Mouse (Mus musculus) ES-E14 (cell line): ENCODE measurements around the gene Nod1. TPM values are rescaled to one million over a fixed set of nuclear protein-coding genes. Genes with fewer than 3 reads are reported as not detected.

Experiments
- DNase-seq: peaks from one replicate; pipeline ENCODE4 v3.0.0-alpha.2; 2013; ENCODE audit warnings: low read depth, low spot score
- H3K27ac ChIP-seq: 2 replicates; pipeline ENCODE4 v1.5.1; 2012; ENCODE audit warnings: low read depth, mild to moderate bottlenecking, low read length, moderate library complexity, mixed read lengths; ENCODE audit not compliant: poor library complexity, insufficient read depth, severe bottlenecking
- H3K36me3 ChIP-seq: 2 replicates; pipeline ENCODE4 v1.6.1; 2012; ENCODE audit warnings: mild to moderate bottlenecking, low read length, moderate library complexity, mixed read lengths; ENCODE audit not compliant: control insufficient read depth, poor library complexity, insufficient read depth, severe bottlenecking
- H3K4me1 ChIP-seq, 2 experiments: fragments of 150-350 bp in 1 of 2; sonication (generic) in 1 of 2; 2 replicates each; pipeline ENCODE4 v1.6.1; 2012; ENCODE audit warnings: low read length in 2 of 2, mild to moderate bottlenecking in 1 of 2, mixed read lengths in 1 of 2; ENCODE audit not compliant: control insufficient read depth in 2 of 2, insufficient read depth in 2 of 2, poor library complexity in 1 of 2
- H3K4me3 ChIP-seq, 2 experiments: fragments of 150-350 bp in 1 of 2; sonication (generic) in 1 of 2; 2 replicates each; pipeline ENCODE4 v1.5.1; 2012; ENCODE audit warnings: low read length in 2 of 2, low read depth in 1 of 2, mild to moderate bottlenecking in 1 of 2, mixed read lengths in 1 of 2; ENCODE audit not compliant: insufficient read depth in 1 of 2, poor library complexity in 1 of 2, severe bottlenecking in 1 of 2
- H3K9ac ChIP-seq: 2 replicates; pipeline ENCODE4 v1.6.1; 2012; ENCODE audit warnings: low read depth, mild to moderate bottlenecking, low read length, mixed read lengths; ENCODE audit not compliant: poor library complexity, insufficient read depth, severe bottlenecking
- H3K9me3 ChIP-seq: fragments of 150-350 bp; sonication (generic); 2 replicates; pipeline ENCODE4 v1.6.1; 2012; ENCODE audit warnings: low read depth, mild to moderate bottlenecking, low read length; ENCODE audit not compliant: control insufficient read depth, insufficient read depth
- CHD2 ChIP-seq: IDR thresholded peaks from 2 replicates; pipeline ENCODE4 v1.6.1; 2014; ENCODE audit warnings: mild to moderate bottlenecking, low read depth, low read length, inconsistent platforms
- HCFC1 ChIP-seq: IDR thresholded peaks from 2 replicates; pipeline ENCODE4 v1.6.1; 2012; ENCODE audit warnings: low read length, inconsistent platforms, borderline replicate concordance; ENCODE audit not compliant: insufficient read depth
- MAFK ChIP-seq: IDR thresholded peaks from 2 replicates; pipeline ENCODE4 v1.6.1; 2014; ENCODE audit warnings: mild to moderate bottlenecking, low read depth, low read length, inconsistent platforms; ENCODE audit not compliant: insufficient read depth
- ZC3H11A ChIP-seq: IDR thresholded peaks from 2 replicates; pipeline ENCODE4 v1.6.1; 2012; ENCODE audit warnings: low read depth, mild to moderate bottlenecking, inconsistent platforms, low read length, borderline replicate concordance
- ZNF384 ChIP-seq: IDR thresholded peaks from 2 replicates; pipeline ENCODE4 v1.6.1; 2012; ENCODE audit warnings: low read depth, low read length, inconsistent platforms
- in situ Hi-C, 2 experiments: fragments of 600-800 bp; cut with MboI; formaldehyde crosslinking; loops; one replicate each; pipeline ENCODE4 v1.15.1; 2025; ENCODE audit warnings: low sequenced_read_pairs in 2 of 2, inconsistent platforms in 1 of 2; ENCODE audit not compliant: unreplicated experiment in 2 of 2
- total RNA-seq: library from RNA; depleted of rRNA; stranded (reverse); fragments of 300-350 nt; gene quantifications from 2 replicates; pipeline ENCODE4 v1.2.3, GENCODE M21; 2012

Nod1 gene
- total RNA-seq, 1 experiment = 1.3 TPM

DNA sequence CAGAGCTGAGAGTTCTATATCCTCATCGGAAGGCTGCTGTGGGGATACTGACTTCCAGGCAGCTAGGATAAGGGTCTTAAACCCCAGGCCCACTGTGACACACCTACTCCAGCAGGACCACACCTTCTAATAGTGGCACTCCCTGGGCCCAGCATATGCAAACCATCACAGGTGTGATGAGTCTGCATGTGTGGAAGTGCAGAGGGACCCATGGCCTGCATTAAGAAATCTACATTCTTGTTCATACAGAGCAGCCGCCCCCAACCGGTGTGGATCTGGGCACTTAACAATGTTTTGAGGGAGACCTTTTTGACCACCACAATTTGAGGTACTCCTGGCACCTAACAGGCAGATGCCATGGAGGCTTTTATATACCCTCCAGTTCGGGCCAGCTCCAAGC lies 40.8 kb downstream of the Nod1 start:
- Histone ChIP-seq H3K4me1 (no peaks in the 10 kb centered on the region), H3K4me3 (no peak overlapping the region), H3K36me3 (no peaks in the 10 kb centered on the region), H3K9ac (no peak overlapping the region), H3K27ac (no peak overlapping the region), H3K9me3 (no peaks in the 10 kb centered on the region)
- no peak for DNase-seq
- TF ChIP-seq HCFC1 (no peak), CHD2 (no peak), ZC3H11A (no peak), MAFK (no peak), ZNF384 (no peak)
- in situ Hi-C loops = no loop called here

DNA sequence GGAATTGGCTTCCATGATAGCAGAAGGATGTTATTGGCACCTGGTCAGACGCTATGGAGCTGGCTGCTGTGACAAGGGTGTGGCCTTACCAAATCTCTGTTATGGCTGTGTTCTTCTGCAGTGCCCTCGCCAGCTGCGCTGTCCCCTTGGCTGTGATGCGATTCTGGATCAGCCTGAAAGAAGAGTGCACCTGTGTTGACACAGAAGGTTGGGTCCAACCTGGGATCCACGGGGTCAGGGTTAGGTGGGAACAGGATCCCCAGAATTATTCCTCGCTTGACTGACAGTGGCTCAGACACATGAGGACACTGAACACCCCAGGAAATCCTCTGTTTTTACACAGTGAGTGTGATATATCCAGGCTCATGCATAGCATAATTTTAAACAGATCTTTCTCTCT lies 44.5 kb downstream of the Nod1 start:
- no peaks in the 10 kb centered on the region for H3K4me1 ChIP-seq
- no peak for DNase-seq
- H3K27ac ChIP-seq = no peak overlapping the region
- H3K4me3 ChIP-seq = no peak overlapping the region
- TF ChIP-seq HCFC1 (no peak), CHD2 (no peak), ZC3H11A (no peak), ZNF384 (no peak), MAFK (no peak)
- in situ Hi-C loops = no loop called here
- H3K9ac ChIP-seq = no peak overlapping the region
- H3K36me3 ChIP-seq = no peaks in the 10 kb centered on the region
- no peaks in the 10 kb centered on the region for H3K9me3 ChIP-seq

DNA sequence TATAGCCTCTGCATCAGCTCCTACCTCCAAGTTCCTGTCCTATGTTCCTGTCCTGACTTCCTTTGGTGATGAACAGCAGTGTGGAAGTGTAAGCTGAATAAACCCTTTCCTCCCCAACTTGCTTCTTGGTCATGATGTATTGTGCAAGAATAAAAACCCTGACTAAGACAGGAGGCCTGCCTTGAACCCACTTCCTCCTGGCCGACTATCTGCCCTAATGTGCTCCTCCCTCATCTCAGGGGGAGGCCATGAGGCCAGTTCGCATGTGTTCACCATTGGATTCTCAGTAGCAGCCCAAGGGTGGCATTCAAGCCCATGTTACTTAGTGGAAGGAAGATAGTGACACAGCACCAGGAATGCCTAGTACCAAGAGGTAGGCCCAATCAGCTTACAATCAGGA lies 45.5 kb downstream of the Nod1 start:
- Histone ChIP-seq H3K9me3 (no peaks in the 10 kb centered on the region), H3K27ac (no peak overlapping the region), H3K4me3 (no peak overlapping the region), H3K36me3 (no peaks in the 10 kb centered on the region), H3K4me1 (no peaks in the 10 kb centered on the region), H3K9ac (no peak overlapping the region)
- DNase-seq = no peak
- in situ Hi-C loops = no loop called here
- TF ChIP-seq MAFK (no peak), ZC3H11A (no peak), ZNF384 (no peak), HCFC1 (no peak), CHD2 (no peak)

DNA sequence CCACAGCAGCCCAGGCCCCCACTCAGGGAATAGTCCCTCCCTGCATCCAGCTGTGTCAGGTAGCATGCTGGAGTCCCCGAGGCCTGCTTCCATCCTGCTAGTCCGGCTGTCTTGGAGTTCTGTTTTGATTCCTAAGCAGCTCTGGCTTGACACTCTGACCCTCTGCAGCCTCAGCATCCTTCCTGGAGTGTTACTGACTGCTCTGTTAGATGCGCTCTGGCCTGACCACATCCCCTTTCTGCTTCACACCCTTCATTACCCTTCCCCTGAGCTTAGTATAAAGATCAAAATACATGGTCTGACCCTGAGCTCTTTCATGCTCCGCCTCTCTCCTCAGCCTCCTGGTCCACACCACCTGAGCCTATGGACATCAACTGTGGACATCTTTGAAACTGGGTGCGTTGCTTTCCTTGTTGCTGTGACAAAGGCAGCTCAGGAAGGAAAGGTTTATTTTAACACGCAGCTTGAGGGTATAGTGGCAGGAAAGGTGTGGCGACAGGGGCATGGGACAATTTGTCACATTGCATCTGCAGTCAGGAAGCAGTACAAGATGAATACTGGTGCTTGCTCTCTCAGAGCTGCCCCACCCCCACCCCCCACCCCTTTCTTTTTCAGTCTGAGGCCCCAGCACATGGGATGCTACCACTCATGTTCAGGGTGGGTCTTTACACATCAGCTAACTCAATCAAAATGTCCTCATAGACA lies 46.5 kb downstream of the Nod1 start:
- H3K9ac ChIP-seq = no peak overlapping the region
- H3K4me1 ChIP-seq = no peaks in the 10 kb centered on the region
- H3K9me3 ChIP-seq = no peaks in the 10 kb centered on the region
- H3K4me3 ChIP-seq = no peak overlapping the region
- no peak for TF ChIP-seq ZC3H11A
- DNase-seq = no peak
- in situ Hi-C loops = no loop called here
- H3K36me3 ChIP-seq = no peaks in the 10 kb centered on the region
- H3K27ac ChIP-seq = no peak overlapping the region

DNA sequence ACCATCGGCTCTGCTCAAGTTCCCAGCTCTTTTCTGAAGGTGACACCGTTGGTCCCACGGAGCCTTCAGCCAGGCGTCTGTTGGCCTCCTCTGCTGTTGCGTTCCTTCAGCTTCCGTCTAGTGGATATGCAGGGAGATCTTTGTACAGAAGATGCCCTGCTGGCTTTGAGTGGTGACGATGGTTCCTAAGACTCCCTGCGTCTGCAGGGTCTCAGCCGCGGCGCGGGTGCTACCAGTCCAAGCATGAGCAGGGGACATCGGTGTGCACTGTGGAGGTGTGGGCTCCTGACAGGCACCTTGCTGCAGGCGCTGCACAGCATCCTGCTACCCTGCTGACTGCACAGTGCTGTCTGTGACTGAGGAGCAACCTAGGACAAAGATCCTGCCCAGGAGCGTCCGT lies 47.9 kb downstream of the Nod1 start:
- no peak overlapping the region for H3K4me3 ChIP-seq
- H3K36me3 ChIP-seq = no peaks in the 10 kb centered on the region
- no peak overlapping the region for H3K9ac ChIP-seq
- in situ Hi-C loops = no loop called here
- no peak overlapping the region for H3K27ac ChIP-seq
- no peak for TF ChIP-seq ZC3H11A
- no peak for TF ChIP-seq HCFC1
- TF ChIP-seq CHD2 = no peak
- TF ChIP-seq ZNF384 = no peak
- TF ChIP-seq MAFK = no peak
- DNase-seq = no peak
- H3K4me1 ChIP-seq = no peaks in the 10 kb centered on the region
- no peaks in the 10 kb centered on the region for H3K9me3 ChIP-seq
